Comparison of ENCODE assay signal across 8 mouse cellular contexts in the genomic region with DNA sequence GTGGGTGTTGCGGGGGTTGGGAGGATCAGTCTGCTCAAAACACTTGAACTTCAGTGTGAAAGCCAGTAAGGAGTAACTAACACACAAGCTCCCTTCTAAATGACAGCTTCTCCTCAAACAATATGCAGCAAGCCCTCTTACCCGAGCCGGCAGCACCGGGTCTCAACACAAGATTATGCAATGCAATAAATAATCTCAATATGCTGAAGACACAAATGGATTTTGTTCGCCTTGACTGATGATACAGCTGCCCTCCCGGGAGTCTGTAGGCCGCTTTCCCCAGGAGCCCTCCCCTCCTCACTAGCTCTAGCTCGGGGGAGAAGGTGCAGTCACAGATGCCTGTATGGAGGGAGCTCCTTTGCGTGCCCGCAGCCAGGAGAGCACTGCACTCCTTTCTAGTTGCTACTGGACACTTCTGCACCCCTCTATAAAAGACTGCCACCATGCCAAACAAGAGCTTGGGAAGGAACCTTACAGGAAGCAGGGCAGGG. TPM values are rescaled to one million over a fixed set of nuclear protein-coding genes. Genes with fewer than 3 reads are reported as not detected.
DNase-seq lines count a peak whose midpoint lies in the region; ATAC-seq and TF ChIP-seq lines count a peak whose summit lies in the region.

No protein-coding gene starts in this region.

- H3K4me1 ChIP-seq in forebrain, embryonic 13.5 days, result peaks cover 33% of the 10 kb centered on the region

- H3K36me3 ChIP-seq in forebrain, embryonic 13.5 days (ENCODE audit: poor library complexity, severe bottlenecking), result peaks cover 9% of the 10 kb centered on the region; the same call in 1 of the 2 replicates

- peak overlapping the region; percentile 70 for H3K9ac ChIP-seq in forebrain, embryonic 13.5 days

- no peaks in the 10 kb centered on the region for H3K9me3 ChIP-seq in forebrain, embryonic 13.5 days (replicated peaks)

- intact Hi-C loops in left cerebral cortex, adult 2 months (cut with DNase I), result loop anchor here (2.0 to 5.0 kb wide), 3 partner anchors 111 to 187 kb away; no protein-coding TSS in a partner anchor
- intact Hi-C loops in left cerebral cortex, postnatal 4 days (cut with DNase I), result loop anchor here (10.0 kb wide), 2 partner anchors 103 to 183 kb away; no protein-coding TSS in a partner anchor
- intact Hi-C loops in left cerebral cortex, postnatal 25 days (cut with DNase I), result loop anchor here (5.0 kb wide), 2 partner anchors 116 to 186 kb away; no protein-coding TSS in a partner anchor

- no peak for ATAC-seq in forebrain, embryonic 13.5 days

- peak; percentile 30 for DNase-seq in left cerebral cortex, adult 2 months (ENCODE audit: extremely low spot score in 1 of 2, low spot score in 2 of 2)
- DNase-seq in left cerebral cortex, postnatal 4 days, result no peak
- peak; percentile 48 to 76 for DNase-seq in left cerebral cortex, postnatal 25 days (ENCODE audit: low spot score in 2 of 2)
- peak; percentile 48 for DNase-seq in right cerebral cortex, postnatal 25 days
- no peak for DNase-seq in retina, postnatal 1 day
- no peak for DNase-seq in kidney, adult 8-10 months
- no peak for DNase-seq in adrenal gland, adult 2 months

- no peak for TF ChIP-seq CTCF in left cerebral cortex, adult 2 months (IDR thresholded peaks at IDR 0.05)

- peak overlapping the region; percentile 53 for H3K4me3 ChIP-seq in left cerebral cortex, adult 2 months
- H3K4me3 ChIP-seq in forebrain, embryonic 13.5 days, result peak overlapping the region; percentile 43

- H3K27me3 ChIP-seq in forebrain, embryonic 13.5 days, result no peaks in the 10 kb centered on the region

- H3K27ac ChIP-seq in left cerebral cortex, adult 2 months, result peak overlapping the region; percentile 96
- peak overlapping the region; percentile 51; the same call in 1 of the 2 replicates for H3K27ac ChIP-seq in forebrain, embryonic 13.5 days

- 51% methylated on average over 10 of the region's 10 CpGs for WGBS in forebrain, embryonic 13.5 days

- H3K4me2 ChIP-seq in forebrain, embryonic 13.5 days, result peak overlapping the region; percentile 60

RNA-seq across cellular contexts. Expression of a gene that starts 3.1 kb away (rescaled TPM):
- 100 to 1,000 TPM; 475 to 532 TPM for total RNA-seq in left cerebral cortex, adult 2 months (2021)
- total RNA-seq in left cerebral cortex, postnatal 4 days (2021), result 100 to 1,000 TPM; 226 to 253 TPM
- 53.0 and 57.8 TPM in 2 replicates for polyA plus RNA-seq in forebrain, embryonic 13.5 days (2015; fragmentation: Nextera tagmentation; extraction: Ambion mirVana)
- total RNA-seq in left cerebral cortex, postnatal 25 days (2021), result 100 to 1,000 TPM; 466 to 482 TPM
- 1 to 10 TPM; 7.2 to 7.4 TPM for total RNA-seq in adrenal gland, adult 2 months (2021)
- 0.99 and 1.1 TPM in 2 replicates for polyA plus RNA-seq in adrenal gland, adult 2 months (2012; rRNA removed)

Comparison
In these comparisons a context has a peak if more than half of its experiments do, and no peak if none do; other contexts are left out.
1. DNase-seq: peak in left cerebral cortex, adult 2 months (2 of 2), left cerebral cortex, postnatal 25 days (2 of 2) and right cerebral cortex, postnatal 25 days (single experiment); none in left cerebral cortex, postnatal 4 days (single experiment), retina, postnatal 1 day (single experiment), kidney, adult 8-10 months (0 of 2) and adrenal gland, adult 2 months (single experiment).
2. RNA of a gene that starts 3.1 kb away (total RNA-seq): 475 to 532 TPM in left cerebral cortex, adult 2 months, 466 to 482 TPM in left cerebral cortex, postnatal 25 days and 226 to 253 TPM in left cerebral cortex, postnatal 4 days; 7.2 to 7.4 TPM in adrenal gland, adult 2 months; every median in the first group is over 10 times any median in the second.